Mouse (Mus musculus) MEL (cell line): Measurements from ENCODE around the gene Nacc2. TPM values are rescaled to one million over a fixed set of nuclear protein-coding genes. Genes with fewer than 3 reads are reported as not detected.

Source experiments
- DNase-seq: peaks from one replicate; pipeline ENCODE4 v3.0.0; 2011; ENCODE audit warnings: low read depth, low spot score
- H3K27ac ChIP-seq: 2 replicates; pipeline ENCODE4 v1.5.1; 2012; ENCODE audit warnings: low read depth, mild to moderate bottlenecking, control low read depth, low read length, moderate library complexity; ENCODE audit not compliant: control insufficient read depth
- H3K27me3 ChIP-seq, 2 experiments: fragments of 150-350 bp in 1 of 2; sonication (generic) in 1 of 2; 2 replicates each; pipeline ENCODE4 v1.6.1; 2012; ENCODE audit warnings: low read length in 2 of 2, mild to moderate bottlenecking in 2 of 2, improper control_type of control experiment in 1 of 2, moderate library complexity in 1 of 2; ENCODE audit not compliant: insufficient read depth in 2 of 2, control insufficient read depth in 1 of 2
- H3K36me3 ChIP-seq, 2 experiments: 2 replicates each; pipeline ENCODE4 v1.6.1; 2012 to 2014; ENCODE audit warnings: low read length in 2 of 2, improper control_type of control experiment in 1 of 2, inconsistent platforms in 1 of 2, mild to moderate bottlenecking in 1 of 2; ENCODE audit not compliant: insufficient read depth in 2 of 2, control insufficient read depth in 1 of 2
- H3K4me1 ChIP-seq, 2 experiments: fragments of 150-350 bp in 1 of 2; sonication (generic) in 1 of 2; 2 replicates each; pipeline ENCODE4 v1.6.1; 2012; ENCODE audit warnings: low read length in 2 of 2, improper control_type of control experiment in 1 of 2, mild to moderate bottlenecking in 1 of 2; ENCODE audit not compliant: insufficient read depth in 2 of 2, control insufficient read depth in 1 of 2
- H3K4me3 ChIP-seq, 2 experiments: fragments of 150-350 bp in 1 of 2; sonication (generic) in 1 of 2; 2 replicates each; pipeline ENCODE4 v1.5.1; 2012; ENCODE audit warnings: low read depth in 2 of 2, low read length in 2 of 2, mild to moderate bottlenecking in 2 of 2, moderate library complexity in 2 of 2, control low read depth in 1 of 2, improper control_type of control experiment in 1 of 2; ENCODE audit not compliant: control insufficient read depth in 1 of 2, insufficient read depth in 1 of 2
- H3K79me2 ChIP-seq: 2 replicates; pipeline ENCODE4 v1.6.1; 2012; ENCODE audit warnings: mild to moderate bottlenecking, low read length, moderate library complexity; ENCODE audit not compliant: control insufficient read depth, poor library complexity, insufficient read depth
- H3K9ac ChIP-seq: 2 replicates; pipeline ENCODE4 v1.6.1; 2012; ENCODE audit warnings: low read depth, mild to moderate bottlenecking, control low read depth, low read length, moderate library complexity; ENCODE audit not compliant: control insufficient read depth, poor library complexity, severe bottlenecking
- H3K9me3 ChIP-seq: fragments of 150-350 bp; sonication (generic); replicated peaks from 2 replicates; pipeline ENCODE4 v1.6.1; 2012; ENCODE audit warnings: mild to moderate bottlenecking, low read length, improper control_type of control experiment, moderate library complexity; ENCODE audit not compliant: insufficient read depth
- BHLHE40 ChIP-seq: IDR thresholded peaks from 2 replicates; pipeline ENCODE4 v1.6.1; 2012; ENCODE audit warnings: low read depth, mild to moderate bottlenecking, inconsistent platforms, low read length, improper control_type of control experiment, borderline replicate concordance
- CHD1 ChIP-seq: IDR thresholded peaks from 2 replicates; pipeline ENCODE4 v1.6.1; 2012; ENCODE audit warnings: low read depth, mild to moderate bottlenecking, inconsistent platforms, low read length, improper control_type of control experiment
- CHD2 ChIP-seq: IDR thresholded peaks from 2 replicates; pipeline ENCODE4 v1.6.1; 2011; ENCODE audit warnings: low read length, improper control_type of control experiment
- CTCF ChIP-seq, 3 experiments: IDR thresholded peaks in 2 of 3; conservative IDR thresholded peaks in 1 of 3; 2 replicates each; pipeline ENCODE4 v1.5.1; 2011 to 2012; ENCODE audit warnings: low read length in 3 of 3, low read depth in 2 of 3, mild to moderate bottlenecking in 2 of 3, improper control_type of control experiment in 1 of 3, inconsistent platforms in 1 of 3, mixed read lengths in 1 of 3, moderate library complexity in 1 of 3; ENCODE audit not compliant: control insufficient read depth in 1 of 3, insufficient read depth in 1 of 3, poor library complexity in 1 of 3, severe bottlenecking in 1 of 3
- ELF1 ChIP-seq: IDR thresholded peaks from 2 replicates; pipeline ENCODE4 v1.6.1; 2014; ENCODE audit warnings: low read depth, mild to moderate bottlenecking, inconsistent platforms, low read length, improper control_type of control experiment, moderate library complexity
- EP300 ChIP-seq, 2 experiments: IDR thresholded peaks; 2 replicates each; pipeline ENCODE4 v1.6.1; 2011; ENCODE audit warnings: improper control_type of control experiment in 2 of 2, low read length in 2 of 2, low read depth in 1 of 2, mild to moderate bottlenecking in 1 of 2
- ETS1 ChIP-seq: IDR thresholded peaks from 2 replicates; pipeline ENCODE4 v1.6.1; 2012; ENCODE audit warnings: low read depth, mild to moderate bottlenecking, inconsistent platforms, low read length, improper control_type of control experiment, moderate library complexity
- HCFC1 ChIP-seq: IDR thresholded peaks from 2 replicates; pipeline ENCODE4 v1.6.1; 2012; ENCODE audit warnings: low read depth, mild to moderate bottlenecking, inconsistent platforms, low read length, improper control_type of control experiment, moderate library complexity
- JUND ChIP-seq: IDR thresholded peaks from 2 replicates; pipeline ENCODE4 v1.6.1; 2011; ENCODE audit warnings: low read depth, mild to moderate bottlenecking, improper control_type of control experiment, low read length
- KAT2A ChIP-seq: conservative IDR thresholded peaks from 2 replicates; pipeline ENCODE4 v1.6.1; 2012; ENCODE audit warnings: low read depth, low read length, improper control_type of control experiment, inconsistent platforms
- MAX ChIP-seq: IDR thresholded peaks from 2 replicates; pipeline ENCODE4 v1.6.1; 2011; ENCODE audit warnings: low read length, improper control_type of control experiment
- MAZ ChIP-seq: IDR thresholded peaks from 2 replicates; pipeline ENCODE4 v1.6.1; 2012; ENCODE audit warnings: low read depth, mild to moderate bottlenecking, inconsistent platforms, low read length, improper control_type of control experiment
- MYB ChIP-seq: IDR thresholded peaks from 2 replicates; pipeline ENCODE4 v1.6.1; 2011; ENCODE audit warnings: mild to moderate bottlenecking, low read depth, low read length, improper control_type of control experiment
- MYC ChIP-seq: IDR thresholded peaks from 2 replicates; pipeline ENCODE4 v1.6.1; 2011; ENCODE audit warnings: low read depth, mild to moderate bottlenecking, low read length, improper control_type of control experiment, moderate library complexity
- NELFE ChIP-seq: IDR thresholded peaks from 2 replicates; pipeline ENCODE4 v1.6.1; 2011; ENCODE audit warnings: low read depth, low read length, improper control_type of control experiment
- NRF1 ChIP-seq: IDR thresholded peaks from 2 replicates; pipeline ENCODE4 v1.6.1; 2014; ENCODE audit warnings: low read depth, mild to moderate bottlenecking, inconsistent platforms, low read length, improper control_type of control experiment, moderate library complexity; ENCODE audit not compliant: poor library complexity, insufficient read depth, severe bottlenecking
- POLR2A ChIP-seq, 2 experiments: IDR thresholded peaks; 2 replicates each; pipeline ENCODE4 v1.6.1; 2011 to 2012; ENCODE audit warnings: low read length in 2 of 2, mild to moderate bottlenecking in 2 of 2, control low read depth in 1 of 2, improper control_type of control experiment in 1 of 2, low read depth in 1 of 2, moderate library complexity in 1 of 2; ENCODE audit not compliant: control insufficient read depth in 1 of 2, insufficient read depth in 1 of 2, poor library complexity in 1 of 2
- POLR2AphosphoS5 ChIP-seq: IDR thresholded peaks from 2 replicates; pipeline ENCODE4 v1.6.1; 2012; ENCODE audit warnings: low read depth, borderline replicate concordance, mild to moderate bottlenecking, inconsistent platforms, low read length, moderate library complexity, mixed read lengths
- RAD21 ChIP-seq: IDR thresholded peaks from 2 replicates; pipeline ENCODE4 v1.6.1; 2011; ENCODE audit warnings: mild to moderate bottlenecking, low read depth, low read length, improper control_type of control experiment
- SMC3 ChIP-seq: IDR thresholded peaks from 2 replicates; pipeline ENCODE4 v1.6.1; 2011; ENCODE audit warnings: low read depth, low read length, improper control_type of control experiment
- TCF12 ChIP-seq: IDR thresholded peaks from 2 replicates; pipeline ENCODE4 v1.6.1; 2014; ENCODE audit warnings: low read depth, mild to moderate bottlenecking, inconsistent platforms, low read length, improper control_type of control experiment, moderate library complexity
- USF2 ChIP-seq, 2 experiments: IDR thresholded peaks; 2 replicates each; pipeline ENCODE4 v1.6.1; 2011 to 2012; ENCODE audit warnings: improper control_type of control experiment in 2 of 2, low read length in 2 of 2, borderline replicate concordance in 1 of 2, inconsistent platforms in 1 of 2, low read depth in 1 of 2, mild to moderate bottlenecking in 1 of 2; ENCODE audit not compliant: insufficient read depth in 1 of 2
- ZC3H11A ChIP-seq: IDR thresholded peaks from 2 replicates; pipeline ENCODE4 v1.6.1; 2012; ENCODE audit warnings: low read depth, mild to moderate bottlenecking, inconsistent platforms, low read length, improper control_type of control experiment
- ZMIZ1 ChIP-seq: IDR thresholded peaks from 2 replicates; pipeline ENCODE4 v1.6.1; 2012; ENCODE audit warnings: low read depth, mild to moderate bottlenecking, inconsistent platforms, low read length, improper control_type of control experiment, moderate library complexity
- ZNF384 ChIP-seq: IDR thresholded peaks from 2 replicates; pipeline ENCODE4 v1.6.1; 2012; ENCODE audit warnings: low read depth, mild to moderate bottlenecking, inconsistent platforms, low read length, improper control_type of control experiment
- polyA plus RNA-seq, 2 experiments: library from polyadenylated mRNA; stranded (reverse) in 1 of 2; unstranded in 1 of 2; fragments of >175 nt in 1 of 2; fragments of >200 nt in 1 of 2; gene quantifications; 2 replicates each; pipeline versions ENCODE4 v1.2.1 to v1.2.4; 2012; ENCODE audit warnings: low replicate concordance in 2 of 2, low read depth in 1 of 2; ENCODE audit not compliant: insufficient read length in 2 of 2, insufficient read depth in 1 of 2, missing spikeins in 1 of 2
- total RNA-seq: library from RNA; depleted of rRNA; stranded (reverse); fragments of 300-350 nt; gene quantifications from 2 replicates; pipeline ENCODE4 v1.2.3, GENCODE M21; 2012

The Nacc2 gene
- total and polyA plus RNA-seq, 3 experiments, result 0.19 to 1.7 TPM; not detected in 1

GRCm38 (mm10) chr2:26048816-26049215 lies 74.2 kb downstream of the Nacc2 start:
- no peak overlapping the region for H3K4me3 ChIP-seq
- TF ChIP-seq CHD1, result no peak
- TF ChIP-seq HCFC1, result no peak
- TF ChIP-seq NELFE, result no peak
- no peak for TF ChIP-seq MYB
- no peak for TF ChIP-seq ZC3H11A
- no peak for TF ChIP-seq POLR2AphosphoS5
- TF ChIP-seq MYC, result no peak
- no peak for TF ChIP-seq JUND
- no peak for TF ChIP-seq ZMIZ1
- no peak for TF ChIP-seq CHD2
- no peak for TF ChIP-seq RAD21
- no peak for TF ChIP-seq ELF1
- TF ChIP-seq POLR2A (IDR thresholded peaks at IDR 0.05; ENCODE audit: control insufficient read depth in 1 of 2, insufficient read depth in 1 of 2, low read depth in 1 of 2, low read length in 2 of 2, poor library complexity in 1 of 2), result no peak
- TF ChIP-seq EP300 (IDR thresholded peaks at IDR 0.05; ENCODE audit: low read depth in 1 of 2, low read length in 2 of 2), result no peak
- TF ChIP-seq BHLHE40, result no peak
- no peak for TF ChIP-seq TCF12
- TF ChIP-seq KAT2A, result no peak
- no peak for TF ChIP-seq SMC3
- no peak for TF ChIP-seq USF2 (IDR thresholded peaks at IDR 0.05; ENCODE audit: borderline replicate concordance in 1 of 2, insufficient read depth in 1 of 2, low read depth in 1 of 2, low read length in 2 of 2)
- TF ChIP-seq CTCF (IDR thresholded peaks at IDR 0.05 in 2 of 3, conservative IDR thresholded peaks at IDR 0.05 in 1 of 3; ENCODE audit: control insufficient read depth in 1 of 3, insufficient read depth in 1 of 3, low read depth in 2 of 3, low read length in 3 of 3, poor library complexity in 1 of 3, severe bottlenecking in 1 of 3), result no peak
- H3K9me3 ChIP-seq, result no peaks in the 10 kb centered on the region
- H3K79me2 ChIP-seq, result no peaks in the 10 kb centered on the region
- H3K36me3 ChIP-seq, result no peaks in the 10 kb centered on the region
- peaks cover 0 to 17% of the 10 kb centered on the region in 2 experiments; a peak in 3 of 4 replicates for H3K27me3 ChIP-seq
- no peak overlapping the region for H3K27ac ChIP-seq
- no peak overlapping the region for H3K9ac ChIP-seq
- no peaks in the 10 kb centered on the region for H3K4me1 ChIP-seq
- DNase-seq, result no peak

GRCm38 (mm10) chr2:26044216-26044615 lies 78.8 kb downstream of the Nacc2 start:
- no peaks in the 10 kb centered on the region for H3K4me1 ChIP-seq
- no peaks in the 10 kb centered on the region for H3K9me3 ChIP-seq
- no peak overlapping the region for H3K4me3 ChIP-seq
- H3K9ac ChIP-seq, result no peak overlapping the region
- no peak for TF ChIP-seq EP300 (IDR thresholded peaks at IDR 0.05; ENCODE audit: low read depth in 1 of 2, low read length in 2 of 2)
- TF ChIP-seq TCF12, result no peak
- no peak for TF ChIP-seq POLR2AphosphoS5
- no peak for TF ChIP-seq MAX
- TF ChIP-seq ETS1, result no peak
- TF ChIP-seq CHD1, result no peak
- TF ChIP-seq ZNF384, result no peak
- no peak for TF ChIP-seq NRF1
- TF ChIP-seq HCFC1, result no peak
- no peak for TF ChIP-seq MAZ
- peaks cover 0 to 16% of the 10 kb centered on the region in 2 experiments; a peak in 3 of 4 replicates for H3K27me3 ChIP-seq
- H3K79me2 ChIP-seq, result no peaks in the 10 kb centered on the region
- no peak for DNase-seq
- H3K36me3 ChIP-seq, result no peaks in the 10 kb centered on the region
- no peak overlapping the region for H3K27ac ChIP-seq
